Mouse (Mus musculus) left cerebral cortex, postnatal 14 days (tissue): ENCODE measurements at regions not wholly inside any gene's neighbourhood (a gene's known extent, or its start where the extent isn't known, plus 50 kb on each side); places are given as distances from the start of the nearest gene placed in this dataset.
A peak's percentile ranks its signal among the peaks of the same experiment; 100 is the strongest.
"Not testable (repeated sequence)": the region's sequence is repeated elsewhere in the genome, so short reads cannot be mapped to it uniquely, and the experiment has no call there.

Experiments
- DNase-seq, 2 experiments: peaks; one replicate each; pipeline ENCODE4 v3.0.0; 2021 to 2022; ENCODE audit warnings: low spot score in 2 of 2, mixed read lengths in 1 of 2
- intact Hi-C: fragments of 180-260 bp; cut with DNase I; formaldehyde crosslinking; loops from one replicate; pipeline ENCODE4 v1.15.1; 2025

DNA sequence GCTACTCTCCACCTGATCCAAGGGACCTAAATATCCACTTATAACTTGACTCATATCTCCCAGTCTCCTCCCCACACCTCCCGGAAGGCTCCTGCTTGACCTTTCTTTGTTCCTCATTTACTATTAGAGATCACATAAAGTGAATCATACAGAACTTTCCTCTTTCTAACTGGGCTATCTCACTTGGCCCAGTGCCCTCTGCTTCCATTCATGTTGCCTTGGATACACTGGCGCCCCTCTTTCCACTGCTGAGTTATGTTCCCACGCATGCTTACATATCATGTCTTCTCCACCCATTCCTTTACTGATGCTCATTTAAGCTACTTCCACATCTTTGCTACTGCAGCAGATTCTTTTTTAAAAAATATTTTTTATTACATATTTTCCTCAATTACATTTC is 94.2 kb upstream of the Myt1l start:
- peak; percentile 16 to 42 for DNase-seq
- intact Hi-C loops: no loop called here

GRCm38 (mm10) chr12:29439343-29440019 is 88.7 kb upstream of the Myt1l start:
- intact Hi-C loops: no loop called here
- peak; percentile 29 to 51 for DNase-seq

- intact Hi-C loops, DNase-seq: not testable (repeated sequence)
These were observed 63.0 kb upstream of the Myt1l start for GRCm38 (mm10) chr12:29465201-29465600.
